Mouse (Mus musculus) spleen, adult 2 months (tissue): ENCODE results near the gene Gm17545.

Experiments
- CTCF ChIP-seq: fragments of 200-500 bp; IDR thresholded peaks from 2 replicates; pipeline ENCODE4 v1.5.1; 2011; ENCODE audit warnings: mild to moderate bottlenecking, inconsistent platforms; ENCODE audit not compliant: insufficient read depth, insufficient read length, insufficient replicate concordance; ENCODE audit errors: extremely low read depth
- POLR2A ChIP-seq: fragments of 200-500 bp; IDR thresholded peaks from 2 replicates; pipeline ENCODE4 v1.6.1; 2011; ENCODE audit warnings: low read depth, low read length, inconsistent platforms

GRCm38 (mm10) chr9:22497021-22497767 lies 43.1 kb downstream of the Gm17545 start:
- TF ChIP-seq CTCF, result no peak
- no peak for TF ChIP-seq POLR2A
